Mouse (Mus musculus): ENCODE measurements around the gene Tcf15. TPM values are rescaled to one million over a fixed set of nuclear protein-coding genes. Genes with fewer than 3 reads are reported as not detected.

Gene Tcf15
- polyA plus RNA-seq, 1 experiment from 2014 or later, result 11.0 TPM

DNA sequence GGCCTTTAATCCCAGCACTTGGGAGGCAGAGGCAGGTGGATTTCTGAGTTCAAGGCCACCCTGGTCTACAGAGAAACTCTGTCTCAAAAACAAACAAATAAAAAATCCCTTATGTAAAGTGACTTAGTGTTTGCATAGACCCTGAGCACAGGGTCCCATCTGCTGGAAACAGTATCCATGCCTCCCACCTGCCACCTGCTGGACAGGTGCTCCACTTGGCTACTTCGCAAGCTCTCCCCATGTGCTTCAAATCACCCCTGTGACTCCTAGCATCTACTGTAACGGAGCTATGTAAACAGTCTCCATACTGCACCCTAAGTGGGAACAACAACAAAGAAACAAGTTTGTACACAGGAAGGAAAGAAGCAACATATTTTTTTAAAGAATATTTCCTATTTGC lies 14.8 kb upstream of the Tcf15 start:
- no peaks in the 10 kb centered on the region for H3K4me1 ChIP-seq (ENCODE audit: insufficient read depth)
- 0 out of 2 replicates have a peak, but pooled peaks have one; percentile 25 for TF ChIP-seq CTCF (IDR thresholded peaks at IDR 0.05; ENCODE audit: low read depth)
- DNase-seq, result no peak

DNA sequence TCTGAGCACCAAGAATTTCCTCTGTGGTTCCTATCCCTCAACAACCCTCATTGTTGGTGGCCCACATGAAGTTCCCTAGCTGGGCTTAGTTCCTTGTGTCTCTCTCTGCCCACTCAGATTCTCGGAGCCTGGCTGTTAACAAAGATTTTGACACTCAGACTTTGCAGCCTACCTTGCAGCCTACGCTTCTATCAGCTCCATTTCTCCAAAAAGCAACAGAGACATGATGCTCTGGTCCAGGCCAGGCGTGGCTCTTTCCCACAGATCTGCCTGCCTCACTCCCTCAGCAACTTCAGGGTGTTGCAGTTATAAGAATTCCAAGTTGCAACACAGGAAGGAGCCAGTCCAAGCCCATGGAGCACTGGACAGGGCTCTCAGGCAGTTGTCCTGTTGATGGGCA lies 13.6 kb upstream of the Tcf15 start:
- H3K4me2 ChIP-seq, result no peak overlapping the region
- DNase-seq (no peak), ATAC-seq (ENCODE audit: insufficient read depth) (no peak)
- no peaks in the 10 kb centered on the region for H3K4me1 ChIP-seq (ENCODE audit: insufficient read depth)
- H3K27ac ChIP-seq (ENCODE audit: low read depth), result no peak overlapping the region
- H3K9ac ChIP-seq, result no peak overlapping the region
- H3K36me3 ChIP-seq (ENCODE audit: insufficient read depth), result no peaks in the 10 kb centered on the region
- TF ChIP-seq CTCF (IDR thresholded peaks at IDR 0.05; ENCODE audit: low read depth), result no peak
- 67% methylated on average over 3 of the region's 3 CpGs for WGBS
- no peaks in the 10 kb centered on the region for H3K9me3 ChIP-seq (ENCODE audit: low read depth, low read length)
- no peaks in the 10 kb centered on the region for H3K27me3 ChIP-seq (ENCODE audit: insufficient read depth, low read length)
- H3K4me3 ChIP-seq (ENCODE audit: low read depth, low read length), result no peak overlapping the region

More for the DNA sequence above, 14.8 kb upstream of the Tcf15 start:
- ATAC-seq (ENCODE audit: insufficient read depth), result no peak
- Histone ChIP-seq H3K9me3 (ENCODE audit: low read depth, low read length) (no peaks in the 10 kb centered on the region), H3K4me2 (no peak overlapping the region), H3K9ac (no peak overlapping the region), H3K36me3 (ENCODE audit: insufficient read depth) (no peaks in the 10 kb centered on the region), H3K27me3 (ENCODE audit: insufficient read depth, low read length) (no peaks in the 10 kb centered on the region), H3K27ac (ENCODE audit: low read depth) (no peak overlapping the region), H3K4me3 (ENCODE audit: low read depth, low read length) (no peak overlapping the region)
- 56% methylated on average over 2 of the region's 2 CpGs for WGBS

DNA sequence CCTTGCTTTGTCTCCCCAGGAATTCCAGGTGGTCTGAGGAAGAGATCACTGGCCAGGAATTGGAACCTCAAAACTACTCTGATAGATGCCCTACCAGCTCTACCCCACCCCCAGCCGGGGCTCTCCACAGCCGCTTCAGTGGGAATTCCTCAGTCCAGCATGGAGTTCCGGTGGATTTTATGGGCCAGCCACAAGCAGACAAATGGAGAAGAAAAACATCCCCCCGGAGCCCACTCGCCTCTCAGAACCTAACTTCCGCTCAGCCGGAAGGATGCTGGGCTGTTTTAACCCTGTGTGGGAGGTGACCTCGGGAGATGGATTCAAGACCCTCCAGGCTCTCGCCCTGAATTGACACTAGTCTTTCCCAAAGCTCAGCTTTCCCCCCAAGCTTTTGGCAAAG lies 11.3 kb upstream of the Tcf15 start:
- H3K4me3 ChIP-seq (ENCODE audit: low read depth, low read length), result no peak overlapping the region
- no peaks in the 10 kb centered on the region for H3K36me3 ChIP-seq (ENCODE audit: insufficient read depth)
- H3K9me3 ChIP-seq (ENCODE audit: low read depth, low read length), result no peaks in the 10 kb centered on the region
- 36% methylated on average over 9 of the region's 9 CpGs for WGBS
- H3K4me2 ChIP-seq, result no peak overlapping the region
- TF ChIP-seq CTCF (IDR thresholded peaks at IDR 0.05; ENCODE audit: low read depth), result no peak
- ATAC-seq (ENCODE audit: insufficient read depth), result no peak
- H3K4me1 ChIP-seq (ENCODE audit: insufficient read depth), result no peaks in the 10 kb centered on the region
- no peak overlapping the region for H3K27ac ChIP-seq (ENCODE audit: low read depth)
- no peaks in the 10 kb centered on the region for H3K27me3 ChIP-seq (ENCODE audit: insufficient read depth, low read length)
- DNase-seq, result no peak
- H3K9ac ChIP-seq, result no peak overlapping the region

DNA sequence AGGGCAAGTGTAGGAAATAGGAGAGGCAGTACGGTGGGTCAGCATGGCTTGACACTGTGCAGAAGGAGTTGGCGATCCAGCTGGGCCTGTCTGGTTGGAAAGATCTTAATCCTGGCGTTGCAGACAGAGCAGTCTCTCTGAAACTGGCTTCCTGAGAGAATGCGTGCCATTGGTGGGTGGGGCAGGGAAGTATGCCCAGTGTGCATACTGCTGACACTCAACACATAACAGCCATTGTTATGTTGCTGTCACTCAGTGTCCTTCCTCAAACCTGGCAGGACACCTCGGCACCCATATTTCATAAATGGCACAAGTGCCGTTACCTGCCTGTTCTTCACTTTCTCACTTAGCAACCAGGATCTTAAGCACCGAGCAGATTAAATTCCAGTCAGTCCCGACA lies 10.7 kb upstream of the Tcf15 start:
- Histone ChIP-seq H3K9me3 (ENCODE audit: low read depth, low read length) (no peaks in the 10 kb centered on the region), H3K27ac (ENCODE audit: low read depth) (no peak overlapping the region), H3K4me2 (no peak overlapping the region), H3K9ac (no peak overlapping the region), H3K4me3 (ENCODE audit: low read depth, low read length) (no peak overlapping the region), H3K36me3 (ENCODE audit: insufficient read depth) (no peaks in the 10 kb centered on the region), H3K4me1 (ENCODE audit: insufficient read depth) (no peaks in the 10 kb centered on the region), H3K27me3 (ENCODE audit: insufficient read depth, low read length) (no peaks in the 10 kb centered on the region)
- DNase-seq (no peak), ATAC-seq (ENCODE audit: insufficient read depth) (no peak; the same call in 1 of the 2 replicates)
- 49% methylated on average over 8 of the region's 8 CpGs for WGBS
- no peak for TF ChIP-seq CTCF (IDR thresholded peaks at IDR 0.05; ENCODE audit: low read depth)

DNA sequence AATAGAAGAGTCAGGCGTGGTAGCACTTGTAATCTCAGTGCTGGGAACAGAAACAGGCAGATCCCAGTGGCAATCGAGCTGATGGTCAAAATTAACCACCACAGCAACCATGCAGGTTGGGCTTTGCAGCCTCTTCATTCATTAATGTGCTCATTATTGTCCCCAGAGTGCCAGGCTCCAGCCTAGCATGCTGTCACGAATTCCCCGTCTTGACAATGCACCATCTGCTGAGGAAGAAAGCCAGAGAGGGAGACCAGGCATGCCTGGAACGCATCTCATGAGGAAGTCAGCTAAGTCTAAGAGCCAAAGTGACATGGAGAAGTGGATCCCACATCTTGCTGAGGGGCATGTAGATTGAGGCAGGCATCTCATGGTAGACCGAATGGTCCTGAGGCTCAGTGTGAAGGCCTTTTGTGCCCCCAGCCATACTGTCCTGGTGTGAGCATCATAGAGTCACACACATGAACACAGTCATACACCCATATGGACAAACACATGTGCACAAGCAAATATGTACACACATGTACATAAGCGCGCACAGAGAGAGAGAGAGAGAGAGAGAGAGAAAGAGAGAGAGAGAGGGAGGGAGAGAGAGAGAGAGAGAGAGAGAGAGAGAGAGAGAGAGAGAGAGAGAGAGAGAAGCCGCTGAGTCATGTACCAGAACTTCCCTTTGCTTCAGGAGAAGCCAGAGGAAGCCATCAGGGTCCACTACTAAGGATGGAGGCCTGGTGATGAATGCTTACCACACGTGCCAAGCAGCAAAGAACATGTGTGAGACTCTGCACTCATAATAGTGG lies 4.0 kb upstream of the Tcf15 start:
- Histone ChIP-seq H3K27me3 (ENCODE audit: insufficient read depth, low read length) (peaks cover 22% of the 10 kb centered on the region), H3K27ac (ENCODE audit: low read depth) (no peak overlapping the region), H3K9ac (no peak overlapping the region), H3K36me3 (ENCODE audit: insufficient read depth) (no peaks in the 10 kb centered on the region), H3K4me2 (no peak overlapping the region), H3K4me3 (ENCODE audit: low read depth, low read length) (no peak overlapping the region), H3K9me3 (ENCODE audit: low read depth, low read length) (no peaks in the 10 kb centered on the region), H3K4me1 (ENCODE audit: insufficient read depth) (peaks cover 4% of the 10 kb centered on the region)
- no peak for ATAC-seq (ENCODE audit: insufficient read depth)
- WGBS, result 65% methylated on average over 10 of the region's 10 CpGs
- TF ChIP-seq CTCF (IDR thresholded peaks at IDR 0.05; ENCODE audit: low read depth), result no peak
- DNase-seq, result no peak

DNA sequence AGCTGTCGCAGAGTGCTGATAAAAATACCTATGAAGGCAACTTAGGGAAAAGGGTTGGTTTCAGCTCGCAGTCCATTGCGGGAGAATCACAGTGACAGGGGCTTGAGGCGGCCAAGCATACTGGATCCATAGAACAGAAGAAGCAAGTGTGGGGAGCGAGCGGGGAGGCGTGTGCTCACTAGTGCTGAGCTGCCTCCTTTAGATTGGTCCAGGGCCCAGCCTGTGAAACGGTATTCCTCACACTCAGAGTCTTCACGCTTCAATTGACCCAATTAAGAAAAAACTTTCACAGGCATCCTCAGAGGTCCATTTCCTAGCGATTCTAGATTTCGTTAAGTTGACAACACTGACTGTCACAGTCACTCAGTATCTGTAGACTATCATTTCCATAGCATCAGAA lies 2.4 kb upstream of the Tcf15 start:
- Histone ChIP-seq H3K36me3 (ENCODE audit: insufficient read depth) (no peaks in the 10 kb centered on the region), H3K4me3 (ENCODE audit: low read depth, low read length) (no peak overlapping the region), H3K9me3 (ENCODE audit: low read depth, low read length) (no peaks in the 10 kb centered on the region), H3K4me2 (no peak overlapping the region), H3K4me1 (ENCODE audit: insufficient read depth) (peaks cover 4% of the 10 kb centered on the region), H3K27me3 (ENCODE audit: insufficient read depth, low read length) (peaks cover 35% of the 10 kb centered on the region), H3K9ac (no peak overlapping the region), H3K27ac (ENCODE audit: low read depth) (no peak overlapping the region)
- ATAC-seq (ENCODE audit: insufficient read depth) (no peak), DNase-seq (no peak)
- 47% methylated on average over 11 of the region's 11 CpGs for WGBS
- TF ChIP-seq CTCF (IDR thresholded peaks at IDR 0.05; ENCODE audit: low read depth), result no peak

DNA sequence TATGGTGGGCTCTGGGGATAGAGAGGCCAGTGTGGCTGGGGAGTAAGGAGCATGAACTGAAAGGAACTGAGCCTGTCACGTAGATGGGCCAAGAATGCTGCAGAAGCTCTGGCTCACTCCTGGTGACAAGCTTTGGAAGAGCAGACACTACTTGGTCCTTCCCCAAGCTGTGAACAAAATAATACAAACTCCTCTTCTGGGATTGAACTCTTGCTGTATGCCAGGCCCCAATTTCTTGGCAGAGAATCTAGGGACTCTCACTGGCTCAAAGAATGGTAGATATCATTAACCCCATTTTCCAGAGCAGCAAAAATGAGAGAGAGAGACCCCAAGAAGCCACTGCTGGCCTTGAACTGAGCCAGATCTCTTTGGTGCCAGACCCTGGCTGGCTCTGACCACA lies 1.9 kb upstream of the Tcf15 start:
- WGBS, result 41% methylated on average over 1 of the region's 1 CpGs
- Histone ChIP-seq H3K9ac (no peak overlapping the region), H3K36me3 (ENCODE audit: insufficient read depth) (no peaks in the 10 kb centered on the region), H3K4me1 (ENCODE audit: insufficient read depth) (peaks cover 4% of the 10 kb centered on the region), H3K27ac (ENCODE audit: low read depth) (no peak overlapping the region), H3K4me3 (ENCODE audit: low read depth, low read length) (peak overlapping the region; percentile 51), H3K27me3 (ENCODE audit: insufficient read depth, low read length) (peaks cover 35% of the 10 kb centered on the region), H3K9me3 (ENCODE audit: low read depth, low read length) (no peaks in the 10 kb centered on the region), H3K4me2 (peak overlapping the region; percentile 83)
- ATAC-seq (ENCODE audit: insufficient read depth), result no peak
- no peak for TF ChIP-seq CTCF (IDR thresholded peaks at IDR 0.05; ENCODE audit: low read depth)
- peak; percentile 46 for DNase-seq

Measured in lung, embryonic 14.5 days (tissue).